Mouse (Mus musculus): ENCODE results near the gene Sash3.
A peak's percentile ranks its signal among the peaks of the same experiment; 100 is the strongest.
"Not testable (repeated sequence)": the region's sequence is repeated elsewhere in the genome, so short reads cannot be mapped to it uniquely, and the experiment has no call there.

The Sash3 gene

GRCm38 (mm10) chrX:48202995-48203394 is 56.8 kb downstream of the Sash3 start:
- DNase-seq (ENCODE audit: low read depth), result no peak

- DNase-seq (ENCODE audit: low read depth), result no peak
These were observed 57.5 kb downstream of the Sash3 start for GRCm38 (mm10) chrX:48203763-48204162.

GRCm38 (mm10) chrX:48204469-48204868 is 58.2 kb downstream of the Sash3 start:
- DNase-seq (ENCODE audit: low read depth), result no peak

- DNase-seq (ENCODE audit: low read depth), result no peak
These were observed 61.7 kb downstream of the Sash3 start for GRCm38 (mm10) chrX:48207761-48208487.

- peak; percentile 46 for DNase-seq (ENCODE audit: low read depth)
These were observed 62.4 kb downstream of the Sash3 start, which contains the start of gene Zdhhc9 for GRCm38 (mm10) chrX:48208519-48209185. TSS of gene Zdhhc9 (minus strand) at chrX:48208878.

GRCm38 (mm10) chrX:48209746-48210145 is 63.5 kb downstream of the Sash3 start:
- not testable (repeated sequence) for DNase-seq (ENCODE audit: low read depth)

All from fibroblast of lung, adult 2 months (primary cell).